Mouse (Mus musculus) CH12.LX (cell line): ENCODE measurements at regions not wholly inside any gene's neighbourhood (a gene's known extent, or its start where the extent isn't known, plus 50 kb on each side); places are given as distances from the start of the nearest gene placed in this dataset.

Source experiments
- DNase-seq: peaks from one replicate; pipeline ENCODE4 v3.0.0-alpha.2; 2013; ENCODE audit errors: extremely low read depth
- H3K27ac ChIP-seq: 2 replicates; pipeline ENCODE4 v1.5.1; 2012; ENCODE audit warnings: low read depth, mild to moderate bottlenecking, control low read depth, moderate library complexity; ENCODE audit not compliant: insufficient read depth
- H3K27me3 ChIP-seq: replicated peaks from 2 replicates; pipeline ENCODE3; 2012; ENCODE audit warnings: inconsistent platforms
- H3K36me3 ChIP-seq, 2 experiments: replicated peaks in 1 of 2; 2 replicates each; pipeline versions ENCODE3 to v1.6.1; 2012; ENCODE audit warnings: inconsistent platforms in 1 of 2, low read length in 1 of 2, mild to moderate bottlenecking in 1 of 2, mixed read lengths in 1 of 2, moderate library complexity in 1 of 2; ENCODE audit not compliant: control insufficient read depth in 1 of 2, insufficient read depth in 1 of 2
- H3K4me1 ChIP-seq, 2 experiments: 2 replicates each; pipeline ENCODE4 v1.6.1; 2012; ENCODE audit warnings: inconsistent platforms in 1 of 2, moderate library complexity in 1 of 2; ENCODE audit not compliant: insufficient read depth in 2 of 2, control insufficient read depth in 1 of 2
- H3K4me2 ChIP-seq: 2 replicates; pipeline ENCODE4 v1.6.1; 2012; ENCODE audit warnings: low read depth, mild to moderate bottlenecking, control low read depth; ENCODE audit not compliant: poor library complexity, insufficient read depth, severe bottlenecking
- H3K4me3 ChIP-seq, 3 experiments: fragments of 150-350 bp in 1 of 3; sonication (generic) in 1 of 3; replicated peaks in 1 of 3; 2 replicates each; pipeline versions ENCODE3 to v1.5.1; 2011 to 2012; ENCODE audit warnings: low read depth in 2 of 3, low read length in 2 of 3, mild to moderate bottlenecking in 2 of 3, moderate library complexity in 2 of 3, control low read depth in 1 of 3, improper control_type of control experiment in 1 of 3, inconsistent platforms in 1 of 3, mixed read lengths in 1 of 3; ENCODE audit not compliant: poor library complexity in 1 of 3
- H3K79me2 ChIP-seq: replicated peaks from 2 replicates; pipeline ENCODE4 v1.6.1; 2012; ENCODE audit warnings: mild to moderate bottlenecking, moderate library complexity; ENCODE audit not compliant: control insufficient read depth, poor library complexity, insufficient read depth, severe bottlenecking; ENCODE audit errors: extremely low read depth
- H3K9ac ChIP-seq: 2 replicates; pipeline ENCODE4 v1.6.1; 2012; ENCODE audit warnings: low read depth, mild to moderate bottlenecking, control low read depth, moderate library complexity; ENCODE audit not compliant: insufficient read depth
- H3K9me3 ChIP-seq: replicated peaks from 2 replicates; pipeline ENCODE3; 2012; ENCODE audit warnings: low read length, inconsistent platforms, mixed read lengths
- CHD1 ChIP-seq: IDR thresholded peaks from 2 replicates; pipeline ENCODE4 v1.6.1; 2012; ENCODE audit warnings: low read depth, low read length, improper control_type of control experiment, inconsistent platforms
- CHD2 ChIP-seq: IDR thresholded peaks from 2 replicates; pipeline ENCODE4 v1.6.1; 2011; ENCODE audit warnings: low read length, improper control_type of control experiment
- EP300 ChIP-seq: IDR thresholded peaks from 2 replicates; pipeline ENCODE4 v1.6.1; 2011; ENCODE audit warnings: low read length, improper control_type of control experiment
- ETS1 ChIP-seq: conservative IDR thresholded peaks from 2 replicates; pipeline ENCODE4 v1.6.1; 2012; ENCODE audit warnings: low read depth, mild to moderate bottlenecking, inconsistent platforms, low read length, improper control_type of control experiment, moderate library complexity
- HCFC1 ChIP-seq: IDR thresholded peaks from 2 replicates; pipeline ENCODE4 v1.6.1; 2012; ENCODE audit warnings: low read depth, mild to moderate bottlenecking, inconsistent platforms, low read length, improper control_type of control experiment
- IRF4 ChIP-seq: IDR thresholded peaks from 2 replicates; pipeline ENCODE4 v1.6.1; 2014; ENCODE audit warnings: low read depth, mild to moderate bottlenecking, inconsistent platforms, low read length, improper control_type of control experiment
- JUN ChIP-seq: IDR thresholded peaks from 2 replicates; pipeline ENCODE4 v1.6.1; 2011; ENCODE audit warnings: low read depth, mild to moderate bottlenecking, low read length, improper control_type of control experiment, moderate library complexity; ENCODE audit not compliant: insufficient read depth
- MAFK ChIP-seq: IDR thresholded peaks from 2 replicates; pipeline ENCODE4 v1.6.1; 2011; ENCODE audit warnings: low read length, improper control_type of control experiment; ENCODE audit not compliant: insufficient replicate concordance
- MAX ChIP-seq: IDR thresholded peaks from 2 replicates; pipeline ENCODE4 v1.6.1; 2011; ENCODE audit warnings: low read length, improper control_type of control experiment
- MYC ChIP-seq: IDR thresholded peaks from 2 replicates; pipeline ENCODE4 v1.6.1; 2011; ENCODE audit warnings: low read depth, mild to moderate bottlenecking, improper control_type of control experiment, low read length
- PAX5 ChIP-seq: IDR thresholded peaks from 2 replicates; pipeline ENCODE4 v1.6.1; 2012; ENCODE audit warnings: low read length, inconsistent platforms, mixed read lengths
- POLR2A ChIP-seq: IDR thresholded peaks from 2 replicates; pipeline ENCODE4 v1.6.1; 2011; ENCODE audit warnings: low read depth, mild to moderate bottlenecking, improper control_type of control experiment, low read length
- POLR2AphosphoS2 ChIP-seq: IDR thresholded peaks from 2 replicates; pipeline ENCODE4 v1.6.1; 2011; ENCODE audit warnings: low read depth, low read length, improper control_type of control experiment
- RAD21 ChIP-seq: IDR thresholded peaks from 2 replicates; pipeline ENCODE4 v1.6.1; 2011; ENCODE audit warnings: low read depth, mild to moderate bottlenecking, low read length, improper control_type of control experiment, moderate library complexity
- RCOR1 ChIP-seq: conservative IDR thresholded peaks from 2 replicates; pipeline ENCODE4 v1.6.1; 2012; ENCODE audit warnings: low read depth, mild to moderate bottlenecking, inconsistent platforms, low read length, improper control_type of control experiment
- SIN3A ChIP-seq: IDR thresholded peaks from 2 replicates; pipeline ENCODE4 v1.6.1; 2012; ENCODE audit warnings: low read length, improper control_type of control experiment, inconsistent platforms
- UBTF ChIP-seq: IDR thresholded peaks from 2 replicates; pipeline ENCODE4 v1.6.1; 2012; ENCODE audit warnings: low read depth, mild to moderate bottlenecking, inconsistent platforms, low read length, improper control_type of control experiment, moderate library complexity
- USF1 ChIP-seq: IDR thresholded peaks from 2 replicates; pipeline ENCODE4 v1.6.1; 2014; ENCODE audit warnings: low read depth, mild to moderate bottlenecking, inconsistent platforms, low read length, improper control_type of control experiment
- USF2 ChIP-seq: conservative IDR thresholded peaks from 2 replicates; pipeline ENCODE4 v1.6.1; 2011; ENCODE audit warnings: low read depth, low read length, improper control_type of control experiment
- ZC3H11A ChIP-seq: IDR thresholded peaks from 2 replicates; pipeline ENCODE4 v1.6.1; 2012; ENCODE audit warnings: low read depth, mild to moderate bottlenecking, inconsistent platforms, low read length, improper control_type of control experiment
- ZMIZ1 ChIP-seq: IDR thresholded peaks from 2 replicates; pipeline ENCODE4 v1.6.1; 2012; ENCODE audit warnings: low read depth, mild to moderate bottlenecking, inconsistent platforms, low read length, improper control_type of control experiment
- dilution Hi-C: fragments of 300-500 bp; cut with MboI; formaldehyde crosslinking; loops from 2 replicates; pipeline ENCODE4 v1.14.3; 2020; ENCODE audit warnings: low sequenced_read_pairs; ENCODE audit not compliant: extremely low pct_unique_long_range_greater_than_20kb, extremely low pct_ligation_motif_present
- in situ Hi-C: fragments of 300-500 bp; cut with MboI; formaldehyde crosslinking; loops from 3 replicates; pipeline ENCODE4 v1.14.3; 2019; ENCODE audit warnings: low sequenced_read_pairs, low pct_ligation_motif_present, low pct_unique_long_range_greater_than_20kb, mixed read lengths

DNA sequence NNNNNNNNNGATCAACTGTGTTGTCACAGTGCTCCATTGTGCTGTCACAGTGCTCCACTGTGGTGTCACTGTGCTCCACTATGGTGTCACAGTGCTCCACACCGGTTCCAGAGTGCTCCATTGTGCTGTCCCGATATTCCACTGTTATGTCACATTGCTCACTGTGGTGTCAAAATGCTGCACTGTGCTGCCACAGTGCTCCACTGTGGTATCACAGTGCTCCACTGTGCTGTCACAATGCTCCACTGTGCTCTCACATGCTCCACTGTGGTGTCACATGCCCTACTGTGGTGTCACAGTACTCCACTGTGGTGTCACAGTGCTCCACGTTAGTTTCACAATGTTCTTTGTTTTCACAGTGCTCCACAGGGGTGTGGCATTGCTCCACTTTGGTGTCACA is 359.3 kb upstream of the Olfr161 start:
- no peak for DNase-seq
- in situ Hi-C loops, result no loop called here
- Histone ChIP-seq H3K4me1 (no peaks in the 10 kb centered on the region), H3K27me3 (no peaks in the 10 kb centered on the region), H3K36me3 (no peaks in the 10 kb centered on the region), H3K4me2 (no peak overlapping the region), H3K79me2 (no peaks in the 10 kb centered on the region), H3K4me3 (no peak overlapping the region), H3K9ac (no peak overlapping the region), H3K27ac (no peak overlapping the region), H3K9me3 (no peaks in the 10 kb centered on the region)
- TF ChIP-seq ZC3H11A (no peak), HCFC1 (no peak), MAX (no peak), UBTF (no peak), PAX5 (no peak), POLR2AphosphoS2 (no peak), IRF4 (no peak), CHD2 (no peak), POLR2A (no peak)
- dilution Hi-C loops, result no loop called here

DNA sequence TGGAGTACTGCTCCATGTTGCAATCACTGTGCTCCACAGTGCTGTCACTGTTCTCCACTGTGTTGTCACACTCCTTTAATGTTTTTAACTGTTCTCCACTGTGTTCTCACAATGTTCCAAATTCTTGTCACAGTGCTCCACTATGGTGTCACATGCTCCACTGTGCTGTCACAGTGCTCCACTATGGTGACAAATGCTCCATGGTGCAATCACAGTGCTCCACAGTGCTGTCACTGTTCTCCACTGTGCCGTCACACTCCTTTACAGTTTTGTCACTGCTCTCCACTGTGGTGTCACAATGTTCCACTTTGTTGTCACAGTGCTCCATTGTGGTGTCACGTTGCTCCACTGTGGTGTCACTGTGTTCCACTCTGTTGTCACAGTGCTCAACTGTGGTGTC is 358.2 kb upstream of the Olfr161 start:
- dilution Hi-C loops, result no loop called here
- H3K4me3 ChIP-seq, result no peak overlapping the region
- TF ChIP-seq USF2 (no peak), ETS1 (no peak), POLR2A (no peak), JUN (no peak), EP300 (no peak), RAD21 (no peak), CHD1 (no peak), POLR2AphosphoS2 (no peak), ZMIZ1 (no peak), MAFK (no peak), USF1 (no peak), RCOR1 (no peak), MYC (no peak), SIN3A (no peak)
- TF ChIP-seq, all 38 proteins: peak for 0
- in situ Hi-C loops, result no loop called here
- no peak for DNase-seq
- Histone ChIP-seq H3K4me1 (no peaks in the 10 kb centered on the region), H3K79me2 (no peaks in the 10 kb centered on the region), H3K4me2 (no peak overlapping the region), H3K27ac (no peak overlapping the region), H3K36me3 (no peaks in the 10 kb centered on the region), H3K27me3 (no peaks in the 10 kb centered on the region), H3K9me3 (no peaks in the 10 kb centered on the region), H3K9ac (no peak overlapping the region)
